Mouse (Mus musculus) limb, embryonic 14.5 days (tissue): ENCODE measurements around the gene Acrbp. TPM values are rescaled to one million over a fixed set of nuclear protein-coding genes. Genes with fewer than 3 reads are reported as not detected.
A peak's percentile ranks its signal among the peaks of the same experiment; 100 is the strongest.

Experiments used
- ATAC-seq: fragments of 200-750 bp; cut with Nextera tagmentation; 2 replicates; pipeline ENCODE4 v1.8.0; 2017; ENCODE audit warnings: low read depth, moderate number of reproducible peaks, moderate TSS enrichment; ENCODE audit not compliant: low FRiP score
- DNase-seq: peaks from one replicate; pipeline ENCODE4 v3.0.0-alpha.2; 2015; ENCODE audit warnings: low spot score
- H3K27ac ChIP-seq: fragments of 300-500 bp; sonication (generic); replicated peaks from 2 replicates; pipeline ENCODE4 v1.5.1; 2014; ENCODE audit warnings: low read depth, mild to moderate bottlenecking, low read length, moderate library complexity, mixed read lengths
- H3K27me3 ChIP-seq: fragments of 300-500 bp; sonication (generic); 2 replicates; pipeline ENCODE4 v1.6.1; 2014; ENCODE audit warnings: low read length, mixed read lengths; ENCODE audit not compliant: control insufficient read depth, insufficient read depth
- H3K36me3 ChIP-seq: fragments of 300-500 bp; sonication (generic); 2 replicates; pipeline ENCODE4 v1.6.1; 2014; ENCODE audit warnings: mild to moderate bottlenecking, low read length, moderate library complexity, mixed read lengths; ENCODE audit not compliant: control insufficient read depth, insufficient read depth
- H3K4me1 ChIP-seq: fragments of 300-500 bp; sonication (generic); 2 replicates; pipeline ENCODE4 v1.6.1; 2014; ENCODE audit warnings: antibody characterized with exemption, low read length, mixed read lengths; ENCODE audit not compliant: control insufficient read depth, insufficient read depth
- H3K4me2 ChIP-seq: fragments of 300-500 bp; sonication (generic); replicated peaks from 2 replicates; pipeline ENCODE4 v1.6.1; 2014; ENCODE audit warnings: low read depth, mild to moderate bottlenecking, low read length, moderate library complexity; ENCODE audit not compliant: severe bottlenecking
- H3K4me3 ChIP-seq: fragments of 300-500 bp; sonication (generic); replicated peaks from 2 replicates; pipeline ENCODE4 v1.5.1; 2014; ENCODE audit warnings: low read length
- H3K9ac ChIP-seq: fragments of 300-500 bp; sonication (generic); 2 replicates; pipeline ENCODE4 v1.6.1; 2014; ENCODE audit warnings: mild to moderate bottlenecking, low read depth, low read length, moderate library complexity; ENCODE audit not compliant: severe bottlenecking
- H3K9me3 ChIP-seq: fragments of 300-500 bp; sonication (generic); 2 replicates; pipeline ENCODE4 v1.6.1; 2016; ENCODE audit warnings: low read length; ENCODE audit not compliant: control insufficient read depth
- POLR2A ChIP-seq: fragments of 200-500 bp; IDR thresholded peaks from 2 replicates; pipeline ENCODE4 v1.8.0; 2012; ENCODE audit warnings: inconsistent platforms, mild to moderate bottlenecking, moderate library complexity, borderline replicate concordance; ENCODE audit not compliant: insufficient read depth, insufficient read length; ENCODE audit errors: extremely low read depth
- WGBS: fragments of 180-500 bp; shearing (Covaris S2); extraction: QIAGEN DNeasy Blood & Tissue Kit; methylation state at CpG from one replicate; pipeline ENCODE4 v1.1.7; 2014; 5-methylcytosine and 5-hydroxymethylcytosine counted together
- polyA plus RNA-seq, 2 experiments: library from polyadenylated mRNA; depleted of rRNA in 1 of 2; stranded (reverse) in 1 of 2; unstranded in 1 of 2; fragments of >200 nt; fragmentation: Nextera tagmentation in 1 of 2; extraction: Ambion mirVana in 1 of 2; gene quantifications; 2 replicates each; pipeline versions ENCODE4 v1.2.1 to v1.2.3; 2012 to 2014

The Acrbp gene
- polyA plus RNA-seq, 2 experiments: 9.4 to 28.9 TPM

DNA sequence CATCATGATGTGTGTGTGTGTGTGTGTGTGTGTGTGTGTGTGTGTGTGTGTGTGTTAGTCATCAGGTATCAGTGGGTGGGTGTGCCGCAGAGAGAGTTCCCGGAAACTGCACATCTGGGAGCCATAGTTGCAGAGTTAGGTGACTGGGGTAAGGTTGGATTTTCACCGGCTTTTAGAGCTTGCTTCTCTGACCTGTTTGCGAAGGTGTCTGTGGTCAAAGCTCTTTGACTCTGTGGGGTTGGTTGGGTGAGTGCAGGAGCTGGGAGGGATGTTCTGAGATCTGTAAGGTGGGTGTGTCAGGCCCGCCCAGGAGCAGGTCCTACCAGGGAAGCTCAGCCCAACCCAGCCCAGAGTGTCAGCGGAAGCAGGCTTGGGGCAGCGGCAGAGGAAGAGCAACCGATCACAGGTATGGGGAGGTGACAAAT lies 18.1 kb downstream of the Acrbp start, which contains the start of gene Lpar5:
TSS of gene Lpar5 (plus strand) at position 350 of the 425 bp plus-strand sequence.
- TF ChIP-seq POLR2A: no peak
- Histone ChIP-seq H3K27me3 (no peaks in the 10 kb centered on the region), H3K4me2 (no peak within 1 kb of the TSS), H3K27ac (no peak within 1 kb of the TSS), H3K9ac (no peak within 1 kb of the TSS), H3K4me1 (peaks cover 15% of the 10 kb centered on the region), H3K4me3 (no peak within 1 kb of the TSS), H3K36me3 (no peaks in the 10 kb centered on the region), H3K9me3 (no peaks in the 10 kb centered on the region)
- ATAC-seq: no peak
- 42% methylated on average over 8 of the region's 8 CpGs for WGBS
- DNase-seq: no peak

DNA sequence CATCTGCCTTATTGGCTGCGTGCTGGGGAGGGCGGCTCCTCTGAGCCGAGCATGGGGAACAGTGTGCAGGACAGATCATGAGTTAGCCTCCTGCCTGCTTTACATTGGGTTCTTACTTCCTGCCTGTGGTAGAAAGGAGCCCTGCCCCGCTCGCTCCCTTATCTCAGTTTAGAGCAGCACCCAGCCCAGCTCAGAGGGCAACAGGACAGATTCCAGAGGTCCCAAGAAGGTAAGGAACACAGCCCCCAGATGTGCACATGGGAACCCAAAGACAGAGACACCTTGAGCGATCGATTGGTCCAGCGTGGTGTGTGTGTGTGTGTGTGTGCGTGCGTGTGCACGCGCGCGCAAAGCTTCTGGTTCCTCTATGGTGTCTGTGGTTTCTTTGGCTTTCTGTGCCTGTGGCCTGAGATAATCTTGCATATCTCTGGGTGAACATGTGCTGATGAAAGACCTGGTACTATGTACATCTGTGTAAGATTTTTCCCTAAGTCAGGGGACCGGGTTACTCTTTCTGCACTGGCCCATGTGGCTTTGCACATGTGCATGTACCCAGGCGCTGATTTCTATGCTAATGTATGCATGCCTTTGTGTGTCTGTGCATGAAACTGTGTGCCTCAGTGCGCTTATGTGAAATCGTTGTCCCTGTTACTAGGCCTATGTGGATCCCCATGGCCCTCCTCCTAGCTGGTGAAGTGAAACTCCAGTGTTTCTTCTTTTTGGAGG lies 21.8 kb downstream of the Acrbp start:
- 81% methylated on average over 18 of the region's 18 CpGs for WGBS
- Histone ChIP-seq H3K27ac (peak overlapping the region; percentile 88), H3K4me1 (peaks cover 15% of the 10 kb centered on the region), H3K36me3 (no peaks in the 10 kb centered on the region), H3K9ac (0 out of 2 replicates have a peak overlapping the region, but pooled peaks have one; percentile 16), H3K9me3 (no peaks in the 10 kb centered on the region), H3K27me3 (no peaks in the 10 kb centered on the region), H3K4me2 (0 out of 2 replicates have a peak overlapping the region, but pooled peaks have one; percentile 15), H3K4me3 (no peak overlapping the region)
- ATAC-seq (peak; percentile 29; the same call in 1 of the 2 replicates), DNase-seq (no peak)
- TF ChIP-seq POLR2A: no peak

DNA sequence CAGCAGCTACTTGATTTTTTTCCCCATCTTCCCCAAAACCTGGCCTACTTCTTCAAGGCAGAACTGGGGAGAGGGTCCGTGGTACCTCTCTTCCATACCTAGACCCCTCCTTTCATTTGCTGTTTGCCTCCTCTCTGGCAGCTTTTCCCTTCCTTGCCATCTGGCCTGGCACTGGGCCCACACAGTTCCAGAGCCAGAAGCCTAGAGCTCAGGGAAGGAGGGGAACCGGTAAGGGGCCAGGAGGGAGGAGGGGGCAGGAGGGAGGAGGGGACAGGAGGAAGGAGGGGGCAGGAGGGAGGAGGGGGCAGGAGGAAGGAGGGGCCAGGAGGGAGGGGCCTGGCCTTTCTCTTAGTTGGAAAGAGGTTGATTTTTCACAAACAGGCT lies 22.4 kb downstream of the Acrbp start:
- Histone ChIP-seq H3K9ac (0 out of 2 replicates have a peak overlapping the region, but pooled peaks have one; percentile 16), H3K36me3 (no peaks in the 10 kb centered on the region), H3K27me3 (no peaks in the 10 kb centered on the region), H3K4me2 (0 out of 2 replicates have a peak overlapping the region, but pooled peaks have one; percentile 15), H3K4me3 (no peak overlapping the region), H3K4me1 (peaks cover 15% of the 10 kb centered on the region), H3K27ac (peak overlapping the region; percentile 88), H3K9me3 (no peaks in the 10 kb centered on the region)
- DNase-seq: peak; percentile 77
- 6% methylated on average over 2 of the region's 2 CpGs for WGBS
- no peak for TF ChIP-seq POLR2A
- peak; percentile 77 for ATAC-seq

DNA sequence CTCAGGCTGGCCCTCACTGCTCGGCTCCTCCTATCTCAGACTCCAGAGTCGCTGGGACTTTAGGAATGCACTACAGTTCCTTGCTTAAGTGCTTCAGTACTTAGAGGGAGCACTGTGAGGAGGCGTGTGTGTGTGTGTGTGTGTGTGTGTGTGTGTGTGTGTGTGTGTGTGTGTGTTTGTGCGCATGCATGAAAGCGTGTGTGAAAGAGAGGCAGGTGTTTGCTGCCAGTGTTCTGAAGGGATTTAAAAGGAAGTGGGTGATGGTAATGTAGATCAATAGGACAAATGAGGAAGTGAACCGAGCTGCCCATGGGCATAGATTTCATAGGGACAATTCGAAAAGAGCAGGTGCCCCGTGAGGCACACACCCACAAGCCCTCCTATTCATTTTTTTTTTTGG lies 24.3 kb downstream of the Acrbp start:
- Histone ChIP-seq H3K4me2 (no peak overlapping the region), H3K4me1 (peaks cover 15% of the 10 kb centered on the region), H3K9me3 (no peaks in the 10 kb centered on the region), H3K9ac (no peak overlapping the region), H3K27ac (no peak overlapping the region), H3K27me3 (no peaks in the 10 kb centered on the region), H3K36me3 (no peaks in the 10 kb centered on the region), H3K4me3 (no peak overlapping the region)
- no peak for DNase-seq
- ATAC-seq: no peak
- TF ChIP-seq POLR2A: no peak
- WGBS: 74% methylated on average over 8 of the region's 8 CpGs

DNA sequence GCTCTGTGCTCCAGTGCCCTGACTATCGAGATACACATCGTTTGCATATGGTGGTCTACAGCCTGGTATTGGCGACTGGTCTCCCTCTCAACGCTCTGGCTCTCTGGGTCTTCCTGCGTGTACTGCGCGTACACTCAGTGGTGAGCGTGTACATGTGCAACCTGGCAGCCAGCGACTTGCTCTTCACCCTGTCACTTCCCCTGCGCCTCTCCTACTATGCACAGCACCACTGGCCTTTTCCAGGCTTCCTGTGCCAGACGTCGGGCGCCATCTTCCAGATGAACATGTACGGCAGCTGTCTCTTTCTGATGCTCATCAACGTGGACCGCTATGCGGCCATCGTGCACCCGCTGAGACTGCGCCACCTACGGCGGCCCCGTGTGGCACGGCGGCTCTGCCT lies 31.9 kb downstream of the Acrbp start:
- Histone ChIP-seq H3K36me3 (no peaks in the 10 kb centered on the region), H3K4me1 (0 out of 2 replicates have a peak, but pooled peaks cover 2% of the 10 kb centered on the region), H3K27me3 (no peaks in the 10 kb centered on the region), H3K9me3 (no peaks in the 10 kb centered on the region), H3K4me3 (peak overlapping the region; percentile 46), H3K9ac (peak overlapping the region; percentile 64), H3K27ac (peak overlapping the region; percentile 84), H3K4me2 (peak overlapping the region; percentile 83)
- TF ChIP-seq POLR2A: no peak
- no peak for DNase-seq
- ATAC-seq: no peak; the same call in 1 of the 2 replicates
- 23% methylated on average over 25 of the region's 25 CpGs for WGBS
